Mouse (Mus musculus): Measurements from ENCODE around the gene 4932438H23Rik.
A peak's percentile ranks its signal among the peaks of the same experiment; 100 is the strongest.

The 4932438H23Rik gene

GRCm38 (mm10) chr16:91057261-91057660, 37.7 kb downstream of the 4932438H23Rik start:
- DNase-seq (ENCODE audit: low spot score), result peak; percentile 44

- peak; percentile 92 for DNase-seq (ENCODE audit: low spot score)
Observed at GRCm38 (mm10) chr16:91056043-91056821, 38.7 kb downstream of the 4932438H23Rik start.

GRCm38 (mm10) chr16:91055150-91055549, 39.8 kb downstream of the 4932438H23Rik start:
- DNase-seq (ENCODE audit: low spot score), result no peak

- no peak for DNase-seq (ENCODE audit: low spot score)
Observed at GRCm38 (mm10) chr16:91053599-91053998, 41.3 kb downstream of the 4932438H23Rik start.

GRCm38 (mm10) chr16:91045511-91045910, 49.4 kb downstream of the 4932438H23Rik start:
- peak; percentile 49 for DNase-seq (ENCODE audit: low spot score)

- DNase-seq (ENCODE audit: low spot score), result peak; percentile 98
Observed at GRCm38 (mm10) chr16:91044270-91045182, 50.4 kb downstream of the 4932438H23Rik start, which contains the start of gene Paxbp1. TSS of gene Paxbp1 (minus strand) at chr16:91044543.

- peak; percentile 68 for DNase-seq (ENCODE audit: low spot score)
Observed at GRCm38 (mm10) chr16:91043461-91044248, 51.3 kb downstream of the 4932438H23Rik start.

- DNase-seq (ENCODE audit: low spot score), result no peak
Observed at GRCm38 (mm10) chr16:91042640-91043039, 52.3 kb downstream of the 4932438H23Rik start.

- no peak for DNase-seq (ENCODE audit: low spot score)
Observed at GRCm38 (mm10) chr16:91035866-91036265, 59.1 kb downstream of the 4932438H23Rik start.

GRCm38 (mm10) chr16:91030751-91031150, 64.2 kb downstream of the 4932438H23Rik start:
- DNase-seq (ENCODE audit: low spot score), result no peak

GRCm38 (mm10) chr16:91029901-91030300, 65.0 kb downstream of the 4932438H23Rik start:
- no peak for DNase-seq (ENCODE audit: low spot score)

GRCm38 (mm10) chr16:91029161-91029743, 65.7 kb downstream of the 4932438H23Rik start:
- no peak for DNase-seq (ENCODE audit: low spot score)

- no peak for DNase-seq (ENCODE audit: low spot score)
Observed at GRCm38 (mm10) chr16:91026290-91026689, 68.6 kb downstream of the 4932438H23Rik start.

- DNase-seq (ENCODE audit: low spot score), result peak; percentile 25
Observed at GRCm38 (mm10) chr16:91023384-91023783, 71.5 kb downstream of the 4932438H23Rik start.

- DNase-seq (ENCODE audit: low spot score), result no peak
Observed at GRCm38 (mm10) chr16:91020842-91021483, 74.0 kb downstream of the 4932438H23Rik start.

- no peak for DNase-seq (ENCODE audit: low spot score)
Observed at GRCm38 (mm10) chr16:91019476-91019875, 75.4 kb downstream of the 4932438H23Rik start.

GRCm38 (mm10) chr16:91015761-91016160, 79.2 kb downstream of the 4932438H23Rik start:
- DNase-seq (ENCODE audit: low spot score), result no peak

GRCm38 (mm10) chr16:91011847-91012246, 83.1 kb downstream of the 4932438H23Rik start:
- DNase-seq (ENCODE audit: low spot score), result no peak

GRCm38 (mm10) chr16:91011021-91011683, 83.8 kb downstream of the 4932438H23Rik start, which contains the start of gene Synj1:
TSS of gene Synj1 (minus strand) at chr16:91011308.
- DNase-seq (ENCODE audit: low spot score), result peak; percentile 88

GRCm38 (mm10) chr16:91010581-91011020, 84.3 kb downstream of the 4932438H23Rik start:
- DNase-seq (ENCODE audit: low spot score), result no peak

Measured in T-cell, adult 2 months (primary cell).